Mouse (Mus musculus) ES-Bruce4 (cell line): ENCODE measurements at regions not wholly inside any gene's neighbourhood (a gene's known extent, or its start where the extent isn't known, plus 50 kb on each side); places are given as distances from the start of the nearest gene placed in this dataset.

Experiments used
- H3K27ac ChIP-seq: 2 replicates; pipeline ENCODE4 v1.5.1; 2012; ENCODE audit warnings: low read length, inconsistent platforms; ENCODE audit not compliant: insufficient read depth
- H3K27me3 ChIP-seq: 2 replicates; pipeline ENCODE4 v1.6.1; 2012; ENCODE audit warnings: mild to moderate bottlenecking, low read length, inconsistent platforms; ENCODE audit not compliant: control insufficient read depth, poor library complexity, insufficient read depth, severe bottlenecking
- H3K36me3 ChIP-seq: 2 replicates; pipeline ENCODE4 v1.6.1; 2012; ENCODE audit warnings: inconsistent platforms, mild to moderate bottlenecking, low read length, moderate library complexity; ENCODE audit not compliant: control insufficient read depth, poor library complexity, insufficient read depth, severe bottlenecking
- H3K4me1 ChIP-seq: one replicate; pipeline ENCODE4 v1.8.1; 2011; ENCODE audit warnings: low read length; ENCODE audit not compliant: control insufficient read depth, insufficient read depth
- H3K4me3 ChIP-seq: 2 replicates; pipeline ENCODE4 v1.5.1; 2011; ENCODE audit warnings: low read depth, mild to moderate bottlenecking, low read length
- H3K9ac ChIP-seq: 2 replicates; pipeline ENCODE4 v1.6.1; 2012; ENCODE audit warnings: low read depth, mild to moderate bottlenecking, inconsistent platforms; ENCODE audit not compliant: poor library complexity, severe bottlenecking
- H3K9me3 ChIP-seq: replicated peaks from 2 replicates; pipeline ENCODE4 v1.6.1; 2012; ENCODE audit warnings: mild to moderate bottlenecking, low read length, inconsistent platforms; ENCODE audit not compliant: control insufficient read depth, poor library complexity, insufficient read depth, severe bottlenecking
- CTCF ChIP-seq: IDR thresholded peaks from one replicate; pipeline ENCODE4 v1.8.1; 2011; ENCODE audit warnings: low read depth, low read length
- EP300 ChIP-seq: IDR thresholded peaks from 2 replicates; pipeline ENCODE4 v1.6.1; 2011; ENCODE audit warnings: low read depth, low read length; ENCODE audit not compliant: insufficient read depth
- POLR2A ChIP-seq: IDR thresholded peaks from one replicate; pipeline ENCODE4 v1.8.1; 2011; ENCODE audit warnings: low read length; ENCODE audit not compliant: insufficient read depth

DNA sequence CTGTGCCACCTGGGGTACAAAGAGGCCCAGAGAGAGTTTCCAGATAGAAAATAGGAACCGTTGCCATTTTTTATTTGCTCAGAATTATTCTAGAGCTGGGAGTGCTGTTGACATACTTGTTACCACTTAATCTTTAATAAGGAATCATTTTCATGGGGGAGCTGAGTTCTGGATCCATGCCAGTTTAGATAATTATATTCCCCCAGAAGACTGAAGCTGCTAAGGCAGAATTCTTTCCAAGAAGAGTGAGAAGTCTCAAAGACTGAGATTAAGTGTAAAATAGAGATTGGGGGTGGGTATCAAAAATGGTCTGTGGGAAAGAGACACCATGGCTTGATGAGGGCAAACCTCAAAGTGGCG, 119.5 kb upstream of the Astn2 start:
- Histone ChIP-seq H3K36me3 (no peaks in the 10 kb centered on the region), H3K4me3 (no peak overlapping the region), H3K9me3 (no peaks in the 10 kb centered on the region), H3K27ac (no peak overlapping the region), H3K4me1 (no peaks in the 10 kb centered on the region), H3K27me3 (no peaks in the 10 kb centered on the region), H3K9ac (no peak overlapping the region)
- TF ChIP-seq CTCF (no peak), EP300 (no peak), POLR2A (no peak)

DNA sequence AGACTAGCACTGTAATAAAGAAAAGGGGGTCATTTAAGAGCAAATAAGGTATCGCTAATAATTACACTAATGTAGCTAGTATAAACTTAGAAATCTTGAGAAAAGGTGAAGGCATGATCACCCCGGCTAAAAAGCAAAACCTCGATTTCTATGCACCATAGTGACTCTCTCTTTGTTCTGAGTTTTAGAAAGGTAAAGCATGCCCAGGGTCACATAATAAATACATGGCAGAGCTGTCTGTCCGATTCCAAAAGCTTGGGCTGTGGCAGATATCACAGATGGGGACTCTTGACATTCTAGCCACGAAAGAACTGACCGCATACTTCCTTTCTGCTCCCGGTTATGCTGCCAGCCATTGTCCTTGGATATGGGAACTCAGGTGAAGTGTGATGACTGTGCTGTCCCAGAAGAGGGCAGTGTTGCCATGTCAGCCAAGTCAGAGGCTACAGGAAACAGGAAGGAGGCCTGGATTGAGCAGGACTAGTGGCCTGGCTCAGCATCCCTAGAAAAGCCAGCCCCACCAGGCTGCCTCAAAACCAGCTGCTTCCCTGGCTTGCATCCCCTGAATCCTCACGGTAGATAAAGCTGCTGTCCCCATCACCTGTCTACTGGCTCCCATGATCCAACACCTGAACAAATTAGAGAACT, 119.0 kb upstream of the Astn2 start:
- Histone ChIP-seq H3K9ac (no peak overlapping the region), H3K36me3 (no peaks in the 10 kb centered on the region), H3K9me3 (no peaks in the 10 kb centered on the region), H3K4me1 (no peaks in the 10 kb centered on the region), H3K4me3 (no peak overlapping the region), H3K27ac (no peak overlapping the region), H3K27me3 (no peaks in the 10 kb centered on the region)
- TF ChIP-seq POLR2A (no peak), CTCF (peak; percentile 87)

DNA sequence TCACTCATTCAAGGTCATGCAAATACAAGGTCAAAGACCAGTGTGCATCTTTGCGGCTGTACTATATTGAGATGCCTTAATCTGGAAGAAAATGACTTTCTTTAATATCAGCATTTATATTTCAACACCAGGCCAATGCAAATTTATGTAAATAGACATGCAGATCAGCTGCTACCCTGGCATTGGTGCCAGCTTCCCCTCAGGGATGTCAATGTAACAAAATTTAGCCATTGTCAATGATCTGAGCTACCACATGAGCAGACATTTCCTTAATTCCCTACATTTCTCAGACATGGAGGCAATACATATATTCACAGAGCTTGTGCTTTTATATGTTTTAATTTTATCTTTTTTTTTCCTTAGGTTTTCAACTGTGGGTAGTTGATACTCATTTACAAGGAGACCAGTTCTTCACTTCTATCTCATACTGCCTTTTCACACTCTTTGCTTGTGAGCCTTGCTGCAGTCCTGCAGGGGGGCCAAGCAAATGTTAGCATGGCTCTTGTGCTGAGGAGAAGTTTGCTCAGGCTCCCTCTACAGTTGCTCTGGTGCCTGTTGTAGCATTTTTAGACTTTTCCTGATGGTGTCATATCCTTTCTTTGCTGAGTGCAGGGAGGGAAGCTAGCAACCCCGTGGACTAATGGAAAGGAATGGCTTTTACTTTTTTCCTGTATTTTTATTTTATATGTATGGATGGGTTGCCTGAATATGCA, 117.8 kb upstream of the Astn2 start:
- no peak overlapping the region for H3K27ac ChIP-seq

DNA sequence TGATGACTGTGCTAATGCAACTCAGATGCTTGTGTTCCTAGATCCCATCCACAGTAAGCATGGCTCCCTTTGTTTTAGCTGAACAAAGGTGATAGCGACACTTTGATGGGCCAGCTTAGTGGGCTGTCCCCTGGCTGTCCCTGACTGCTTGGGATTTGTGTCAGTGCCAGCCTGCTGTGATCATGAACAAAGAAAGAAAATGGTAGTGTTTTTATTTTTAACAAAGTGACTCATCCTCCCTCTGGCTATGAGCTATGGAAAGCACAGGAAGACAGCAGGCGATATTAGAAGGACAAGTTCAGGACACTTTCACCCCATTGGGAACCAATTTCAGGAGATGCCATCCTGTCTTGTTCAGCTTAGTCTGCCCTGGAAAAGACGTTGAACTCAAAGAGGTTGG, 116.4 kb upstream of the Astn2 start:
- H3K9me3 ChIP-seq: no peaks in the 10 kb centered on the region
- no peaks in the 10 kb centered on the region for H3K27me3 ChIP-seq
- H3K9ac ChIP-seq: no peak overlapping the region
- H3K36me3 ChIP-seq: no peaks in the 10 kb centered on the region
- H3K27ac ChIP-seq: no peak overlapping the region
- no peak for TF ChIP-seq POLR2A
- H3K4me1 ChIP-seq: no peaks in the 10 kb centered on the region
- no peak overlapping the region for H3K4me3 ChIP-seq

More for the DNA sequence above, 117.8 kb upstream of the Astn2 start:
- H3K4me3 ChIP-seq: no peak overlapping the region
- no peaks in the 10 kb centered on the region for H3K4me1 ChIP-seq
- H3K36me3 ChIP-seq: no peaks in the 10 kb centered on the region
- no peak for TF ChIP-seq EP300
- TF ChIP-seq POLR2A: no peak
- TF ChIP-seq CTCF: no peak
- no peak overlapping the region for H3K9ac ChIP-seq
- H3K27me3 ChIP-seq: no peaks in the 10 kb centered on the region
- no peaks in the 10 kb centered on the region for H3K9me3 ChIP-seq

DNA sequence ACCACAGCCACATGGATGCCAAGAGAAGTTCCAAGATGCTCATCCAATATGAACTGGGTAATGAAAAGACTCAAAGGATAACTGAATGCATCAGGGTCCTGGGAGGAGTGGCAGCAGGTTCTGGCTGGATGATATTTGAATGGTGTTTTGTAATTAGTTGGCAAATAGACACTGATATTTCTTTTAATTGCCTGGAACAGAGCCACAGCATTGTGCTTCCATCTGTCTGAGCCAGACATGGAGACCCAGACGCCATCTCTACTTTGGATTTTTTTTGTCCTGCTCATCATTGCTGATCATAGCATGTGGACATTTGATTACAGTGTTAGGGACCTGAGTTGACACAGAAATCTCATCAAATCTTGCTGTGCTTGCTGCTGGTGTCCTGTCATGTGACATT, 111.4 kb upstream of the Astn2 start:
- Histone ChIP-seq H3K27me3 (no peaks in the 10 kb centered on the region), H3K4me1 (no peaks in the 10 kb centered on the region), H3K9ac (no peak overlapping the region), H3K4me3 (no peak overlapping the region), H3K36me3 (no peaks in the 10 kb centered on the region), H3K9me3 (no peaks in the 10 kb centered on the region), H3K27ac (no peak overlapping the region)
- TF ChIP-seq EP300 (no peak), CTCF (no peak), POLR2A (no peak)

DNA sequence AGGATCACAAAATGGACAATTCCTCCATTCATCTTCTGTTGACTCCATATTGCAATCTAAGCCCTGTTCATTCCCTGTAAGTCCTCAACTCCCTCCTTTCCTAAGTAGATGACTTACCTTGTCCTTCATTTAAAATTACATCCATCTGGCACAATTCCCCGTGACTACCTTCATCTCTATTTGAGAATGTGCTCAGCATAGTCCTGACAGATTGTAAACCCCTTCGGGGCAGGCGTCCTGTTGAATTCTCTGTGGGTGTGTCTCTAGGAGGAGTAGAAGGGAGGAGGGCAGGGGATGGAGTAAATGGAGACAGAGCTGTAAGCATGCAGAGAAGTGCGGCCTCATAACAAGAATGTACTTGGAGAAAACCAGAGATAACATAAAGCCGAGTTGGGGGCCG, 79.1 kb upstream of the Astn2 start:
- H3K9me3 ChIP-seq: no peaks in the 10 kb centered on the region
- no peaks in the 10 kb centered on the region for H3K4me1 ChIP-seq
- no peak overlapping the region for H3K27ac ChIP-seq
- no peaks in the 10 kb centered on the region for H3K27me3 ChIP-seq
- H3K36me3 ChIP-seq: no peaks in the 10 kb centered on the region
- H3K9ac ChIP-seq: no peak overlapping the region
- no peak overlapping the region for H3K4me3 ChIP-seq
- TF ChIP-seq EP300: no peak
- TF ChIP-seq CTCF: no peak
- TF ChIP-seq POLR2A: no peak
